Mouse (Mus musculus): ENCODE results near the gene Scgb1c1. TPM values are rescaled to one million over a fixed set of nuclear protein-coding genes. Genes with fewer than 3 reads are reported as not detected.
"Not testable (repeated sequence)": the region's sequence is repeated elsewhere in the genome, so short reads cannot be mapped to it uniquely, and the experiment has no call there.

Gene Scgb1c1
- total RNA-seq, 2 experiments from 2014 or later = not detected

- intact Hi-C loops (cut with DNase I) = no loop called here
- DNase-seq (ENCODE audit: extremely low spot score in 1 of 2, low spot score in 2 of 2) = no peak
Observed at GRCm38 (mm10) chr7:140858746-140859145, 13.4 kb downstream of the Scgb1c1 start.

GRCm38 (mm10) chr7:140859997-140860396 lies 14.7 kb downstream of the Scgb1c1 start:
- intact Hi-C loops (cut with DNase I) = no loop called here
- no peak for DNase-seq (ENCODE audit: extremely low spot score in 1 of 2, low spot score in 2 of 2)

DNA sequence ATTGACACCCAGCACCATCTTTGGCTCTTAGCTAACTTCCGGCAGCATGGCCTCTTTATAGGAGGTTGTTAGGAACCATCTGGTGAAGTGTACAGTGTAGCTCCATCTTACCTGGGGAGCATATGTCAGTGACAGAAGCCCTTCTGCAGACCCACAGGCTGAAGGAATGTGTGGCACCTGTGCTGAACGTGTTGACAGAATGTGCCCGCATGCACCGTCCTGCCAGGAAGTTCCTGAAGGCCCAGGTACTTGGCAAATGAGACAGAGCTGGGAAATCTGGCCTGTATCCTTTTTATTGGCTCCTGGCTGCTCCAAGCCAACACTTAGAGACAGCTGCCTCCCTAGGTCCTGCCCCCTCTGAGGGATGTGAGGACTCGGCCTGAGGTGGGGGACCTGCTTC lies 15.4 kb downstream of the Scgb1c1 start:
- no peak for DNase-seq (ENCODE audit: extremely low spot score in 1 of 2, low spot score in 2 of 2)
- intact Hi-C loops (cut with DNase I) = no loop called here

DNA sequence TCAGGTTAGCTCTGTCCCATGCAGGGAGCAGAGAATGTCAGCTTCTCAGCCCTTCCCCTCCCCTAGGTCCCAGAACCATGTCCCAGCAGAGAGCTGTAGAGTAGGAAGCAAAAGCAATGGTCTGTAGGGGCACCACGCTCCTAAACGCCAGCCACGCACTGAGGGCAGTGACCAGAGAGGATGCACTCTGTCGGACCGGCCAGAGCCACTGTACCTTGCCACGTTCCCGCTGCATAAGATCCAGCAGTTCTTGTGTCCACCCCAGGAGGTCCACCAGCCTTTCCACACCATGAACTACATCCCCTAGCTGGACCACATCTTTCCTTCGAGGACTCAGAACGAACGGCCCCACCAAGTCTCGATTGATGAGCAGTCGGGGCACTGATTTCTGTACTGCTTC lies 19.4 kb downstream of the Scgb1c1 start:
- intact Hi-C loops (cut with DNase I) = no loop called here
- no peak for DNase-seq (ENCODE audit: extremely low spot score in 1 of 2, low spot score in 2 of 2)

GRCm38 (mm10) chr7:140874224-140874623 lies 28.9 kb downstream of the Scgb1c1 start:
- DNase-seq (ENCODE audit: extremely low spot score in 1 of 2, low spot score in 2 of 2) = no peak
- intact Hi-C loops (cut with DNase I) = no loop called here

DNA sequence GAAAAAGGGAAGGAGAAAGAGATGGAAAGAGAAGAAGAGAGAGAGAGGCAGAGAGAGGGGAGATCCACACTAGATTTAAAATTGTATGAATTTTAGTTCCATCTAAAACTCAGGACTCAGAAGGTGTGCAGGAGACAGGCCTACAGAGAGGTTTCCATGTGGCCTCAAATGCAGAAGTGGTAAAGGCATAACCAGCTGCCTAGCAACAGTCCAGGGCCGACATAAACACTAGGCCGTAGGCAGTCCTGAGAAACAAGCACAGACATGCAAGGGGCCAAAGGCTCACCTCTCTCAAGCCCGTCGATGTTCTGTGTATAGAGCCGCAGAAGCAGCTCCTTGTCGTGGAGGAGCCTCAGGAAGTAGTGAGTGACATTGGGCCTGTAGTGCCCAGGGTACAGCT lies 32.0 kb downstream of the Scgb1c1 start:
- intact Hi-C loops (cut with DNase I) = no loop called here
- no peak for DNase-seq (ENCODE audit: extremely low spot score in 1 of 2, low spot score in 2 of 2)

DNA sequence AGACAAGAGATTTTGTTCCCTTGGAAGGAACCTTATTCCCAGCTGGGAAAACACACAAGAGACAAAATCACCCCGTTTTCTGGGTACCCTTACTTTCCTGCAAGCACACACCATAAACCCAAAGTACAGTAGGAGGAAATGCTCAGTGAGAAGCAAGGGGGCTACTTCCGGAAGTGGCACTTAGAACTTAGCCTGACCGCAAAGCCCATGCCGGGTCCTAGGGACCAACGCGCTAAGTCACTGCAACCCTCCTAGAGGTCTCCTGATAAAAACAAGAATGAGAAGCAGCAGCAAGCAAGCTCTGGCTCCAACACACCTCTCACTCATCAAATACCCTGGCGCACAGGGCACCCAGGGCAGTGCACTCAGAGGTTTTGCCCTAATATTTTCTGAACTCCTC lies 34.0 kb downstream of the Scgb1c1 start:
- DNase-seq (ENCODE audit: extremely low spot score in 1 of 2, low spot score in 2 of 2) = no peak
- intact Hi-C loops (cut with DNase I) = no loop called here

- DNase-seq (ENCODE audit: extremely low spot score in 1 of 2, low spot score in 2 of 2) = no peak
- intact Hi-C loops (cut with DNase I) = loop anchor here (10.0 kb wide), 1 partner anchor 796 kb away; the partner anchor contains the start of gene Caly
Observed at GRCm38 (mm10) chr7:140880419-140880818, 35.1 kb downstream of the Scgb1c1 start.

GRCm38 (mm10) chr7:140880865-140881515 lies 35.6 kb downstream of the Scgb1c1 start:
- no peak for DNase-seq (ENCODE audit: extremely low spot score in 1 of 2, low spot score in 2 of 2)
- intact Hi-C loops (cut with DNase I) = loop anchor here (10.0 kb wide), 1 partner anchor 796 kb away; the partner anchor contains the start of gene Caly

GRCm38 (mm10) chr7:140881696-140882468 lies 36.5 kb downstream of the Scgb1c1 start, which contains the start of the genes Psmd13 and Sirt3:
Gene Psmd13, plus strand, starts transcription at chr7:140881968.
Gene Sirt3, minus strand, starts transcription at chr7:140882309.
- intact Hi-C loops (cut with DNase I) = loop anchor here (10.0 kb wide), 1 partner anchor 797 kb away; the partner anchor contains the start of gene Caly
- peak; percentile 94 to 97 for DNase-seq (ENCODE audit: extremely low spot score in 1 of 2, low spot score in 2 of 2)

DNA sequence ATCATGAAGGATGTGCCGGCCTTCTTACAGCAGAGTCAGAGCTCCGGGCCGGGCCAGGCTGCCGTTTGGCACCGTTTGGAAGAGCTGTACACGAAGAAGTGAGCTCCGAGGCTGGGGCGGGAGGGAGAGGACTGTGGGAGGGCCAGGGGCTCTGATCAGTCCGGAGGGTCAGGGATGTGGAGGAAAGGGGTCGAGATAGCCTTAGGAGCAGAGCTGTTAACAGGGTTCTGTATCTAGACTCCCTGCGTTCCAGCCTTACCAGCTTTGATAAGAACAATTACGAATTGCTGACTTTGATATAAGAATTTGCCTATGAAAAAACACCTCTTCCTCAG lies 37.1 kb downstream of the Scgb1c1 start:
- intact Hi-C loops (cut with DNase I) = loop anchor here (10.0 kb wide), 1 partner anchor 798 kb away; the partner anchor contains the start of gene Caly
- DNase-seq (ENCODE audit: extremely low spot score in 1 of 2, low spot score in 2 of 2) = no peak

GRCm38 (mm10) chr7:140890636-140891035 lies 45.3 kb downstream of the Scgb1c1 start:
- DNase-seq (ENCODE audit: extremely low spot score in 1 of 2, low spot score in 2 of 2); intact Hi-C loops (cut with DNase I): not testable (repeated sequence)

DNA sequence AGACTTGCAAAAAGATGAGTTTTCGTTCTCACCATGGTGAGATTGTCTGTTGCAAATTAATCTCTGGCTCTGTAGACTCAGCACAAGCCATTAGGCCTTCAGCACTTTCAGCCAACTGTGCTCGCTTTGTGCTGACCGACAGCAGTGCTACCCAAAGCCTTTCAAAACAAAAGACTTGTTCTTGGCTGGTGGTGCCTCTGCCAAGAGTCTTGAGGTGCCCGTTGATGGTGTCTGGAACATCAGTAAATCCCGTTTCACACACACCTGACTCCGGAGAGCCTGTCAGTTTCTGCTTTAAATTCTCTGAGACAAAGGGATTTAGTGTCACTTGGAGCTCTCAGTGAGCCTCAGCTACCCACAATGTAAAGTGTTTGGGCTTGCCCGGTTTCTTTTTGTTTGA lies 48.7 kb downstream of the Scgb1c1 start:
- no peak for DNase-seq (ENCODE audit: extremely low spot score in 1 of 2, low spot score in 2 of 2)
- intact Hi-C loops (cut with DNase I) = no loop called here

DNA sequence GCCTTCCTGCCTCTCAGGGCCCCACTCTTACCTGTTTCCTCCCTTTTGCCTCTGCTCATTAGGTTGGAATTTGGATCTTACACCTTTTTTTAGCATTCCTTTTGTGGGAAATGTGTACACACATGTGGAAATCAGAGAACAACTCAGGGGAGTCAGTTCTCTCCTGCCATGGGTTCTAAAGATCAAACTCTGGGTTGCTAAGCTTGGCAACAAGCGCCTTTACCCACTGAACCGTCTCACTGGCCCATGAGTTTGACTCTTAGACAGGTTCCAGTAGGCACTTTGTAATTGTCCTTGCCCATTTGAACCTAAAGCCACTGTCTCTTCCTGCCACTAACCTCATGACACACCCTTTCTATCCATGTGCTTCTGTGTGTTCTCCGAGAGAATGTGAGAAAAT lies 49.3 kb downstream of the Scgb1c1 start:
- no peak for DNase-seq (ENCODE audit: extremely low spot score in 1 of 2, low spot score in 2 of 2)
- intact Hi-C loops (cut with DNase I) = no loop called here

Other genes with a start within 250 kb of the Scgb1c1 start
- under 1 TPM; 0.04 to 0.06 TPM for gene Olfr46, start 244.3 kb upstream of the Scgb1c1 start, total RNA-seq (2021)
- gene Olfr61, start 216.6 kb upstream of the Scgb1c1 start, total RNA-seq (2021) = not detected
- gene Olfr53, start 199.1 kb upstream of the Scgb1c1 start, total RNA-seq (2021) = not detected
- gene Olfr539, start 185.6 kb upstream of the Scgb1c1 start, total RNA-seq (2021) = under 1 TPM; 0.04 to 0.06 TPM
- gene Olfr45, start 163.6 kb upstream of the Scgb1c1 start, total RNA-seq (2021) = under 1 TPM in 1 of 2 experiments, not detected in 1; 0.10 TPM
- not detected for gene Olfr541, start 148.3 kb upstream of the Scgb1c1 start, total RNA-seq (2021)
- gene Cyp2e1, start 81.8 kb upstream of the Scgb1c1 start, total RNA-seq (2021) = not detected
- gene Syce1, start 57.7 kb upstream of the Scgb1c1 start, total RNA-seq (2021) = under 1 TPM in 1 of 2 experiments, not detected in 1; 0.54 TPM
- gene Zfp941, start 23.4 kb upstream of the Scgb1c1 start, total RNA-seq (2021) = 10 to 100 TPM; 13.1 to 14.4 TPM
- gene Urah, start 10.5 kb upstream of the Scgb1c1 start, total RNA-seq (2021) = under 1 TPM in 1 of 2 experiments, not detected in 1; 0.69 TPM
- not detected for gene Odf3, start 2.3 kb downstream of the Scgb1c1 start, total RNA-seq (2021)
- 1 to 10 TPM in 1 of 2 experiments, under 1 TPM in 1; 0.89 to 1.1 TPM for gene Gm45785, start 10.8 kb downstream of the Scgb1c1 start, total RNA-seq (2021)
- gene Ric8a, start 11.4 kb downstream of the Scgb1c1 start, total RNA-seq (2021) = 10 to 100 TPM; 92.0 to 93.3 TPM
- gene Bet1l, start 12.0 kb downstream of the Scgb1c1 start, total RNA-seq (2021) = 10 to 100 TPM; 24.4 to 25.1 TPM
- 100 to 1,000 TPM; 144 to 153 TPM for gene Psmd13, start 36.4 kb downstream of the Scgb1c1 start, total RNA-seq (2021)
- gene Sirt3, start 36.8 kb downstream of the Scgb1c1 start, total RNA-seq (2021) = 10 to 100 TPM; 52.5 to 53.0 TPM
- gene Cox8b, start 54.9 kb downstream of the Scgb1c1 start, total RNA-seq (2021) = not detected
- under 1 TPM; 0.39 to 0.67 TPM for gene Nlrp6, start 75.4 kb downstream of the Scgb1c1 start, total RNA-seq (2021)
- gene Pgghg, start 95.8 kb downstream of the Scgb1c1 start, total RNA-seq (2021) = 1 to 10 TPM; 2.4 to 3.9 TPM
- gene Ifitm5, start 104.7 kb downstream of the Scgb1c1 start, total RNA-seq (2021) = not detected
- gene Gm45717, start 110.4 kb downstream of the Scgb1c1 start, total RNA-seq (2021) = not detected
- gene Ifitm2, start 110.4 kb downstream of the Scgb1c1 start, total RNA-seq (2021) = 10 to 100 TPM; 18.0 to 20.0 TPM
- 1 to 10 TPM; 3.2 to 3.3 TPM for gene Ifitm1, start 121.7 kb downstream of the Scgb1c1 start, total RNA-seq (2021)
- gene Ifitm3, start 165.2 kb downstream of the Scgb1c1 start, total RNA-seq (2021) = 1 to 10 TPM; 7.8 to 8.6 TPM
- gene Ifitm6, start 172.4 kb downstream of the Scgb1c1 start, total RNA-seq (2021) = not detected
- not detected for gene Gm17387, start 183.6 kb downstream of the Scgb1c1 start, total RNA-seq (2021)
- gene B4galnt4, start 215.6 kb downstream of the Scgb1c1 start, total RNA-seq (2021) = 100 to 1,000 TPM; 107 to 110 TPM
- gene Pkp3, start 232.7 kb downstream of the Scgb1c1 start, total RNA-seq (2021) = not detected